Mouse (Mus musculus): ENCODE measurements at regions not wholly inside any gene's neighbourhood (a gene's known extent, or its start where the extent isn't known, plus 50 kb on each side); places are given as distances from the start of the nearest gene placed in this dataset.

GRCm38 (mm10) chr3:141051685-141052084 lies 160.5 kb downstream of the Pdha2 start:
- TF ChIP-seq CTCF (IDR thresholded peaks at IDR 0.05): no peak
- no peak overlapping the region for H3K4me3 ChIP-seq
- intact Hi-C loops (cut with DNase I): no loop called here

GRCm38 (mm10) chr3:141014262-141014547 lies 197.9 kb downstream of the Pdha2 start:
- no peak for TF ChIP-seq CTCF (IDR thresholded peaks at IDR 0.05)
- no peak overlapping the region for H3K4me3 ChIP-seq
- H3K27ac ChIP-seq: no peak overlapping the region
- no peak for DNase-seq
- intact Hi-C loops (cut with DNase I): no loop called here

More at GRCm38 (mm10) chr3:141051685-141052084, 160.5 kb downstream of the Pdha2 start:
- no peak for DNase-seq
- H3K27ac ChIP-seq: no peak overlapping the region

DNA sequence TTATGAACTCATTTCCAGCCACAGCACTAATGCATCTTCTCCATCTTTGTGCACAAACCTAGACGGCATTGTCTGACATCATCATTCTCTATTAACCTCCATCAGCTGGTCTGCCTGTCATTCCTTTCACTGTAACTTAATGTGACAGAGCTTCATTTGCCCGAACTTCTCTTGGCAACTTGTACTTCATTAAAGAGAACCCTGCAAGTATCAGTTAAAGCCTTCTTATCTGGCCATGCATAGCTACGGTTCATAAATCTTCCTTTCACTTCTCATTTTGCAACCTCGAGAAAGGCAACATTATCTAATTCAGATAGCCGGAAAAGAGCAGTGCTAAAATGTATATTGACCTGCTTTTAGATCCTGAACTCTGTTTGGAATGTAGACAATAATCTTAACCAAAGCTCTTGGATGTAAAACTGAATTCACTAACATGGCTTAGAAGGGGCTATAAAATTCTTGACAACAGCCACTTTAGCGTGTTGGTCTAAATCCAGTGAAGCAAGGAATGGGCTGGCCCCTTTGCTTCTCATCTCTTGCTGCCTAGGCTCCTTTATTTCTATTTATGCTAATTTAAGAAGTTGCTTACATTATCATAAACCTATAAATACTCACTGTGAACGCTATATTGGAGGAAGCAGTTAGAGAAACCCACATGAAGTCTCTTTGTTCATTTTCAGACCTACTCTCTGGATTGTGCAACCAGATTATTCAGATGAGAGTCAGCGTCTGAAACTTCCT lies 198.5 kb downstream of the Pdha2 start:
- Histone ChIP-seq H3K4me3 (no peak overlapping the region), H3K27ac (no peak overlapping the region)
- intact Hi-C loops (cut with DNase I): no loop called here
- no peak for TF ChIP-seq CTCF (IDR thresholded peaks at IDR 0.05)
- DNase-seq: no peak

GRCm38 (mm10) chr3:141012976-141013375 lies 199.2 kb downstream of the Pdha2 start:
- Histone ChIP-seq H3K4me3 (no peak overlapping the region), H3K27ac (no peak overlapping the region)
- intact Hi-C loops (cut with DNase I): no loop called here
- no peak for DNase-seq
- TF ChIP-seq CTCF (IDR thresholded peaks at IDR 0.05): no peak

DNA sequence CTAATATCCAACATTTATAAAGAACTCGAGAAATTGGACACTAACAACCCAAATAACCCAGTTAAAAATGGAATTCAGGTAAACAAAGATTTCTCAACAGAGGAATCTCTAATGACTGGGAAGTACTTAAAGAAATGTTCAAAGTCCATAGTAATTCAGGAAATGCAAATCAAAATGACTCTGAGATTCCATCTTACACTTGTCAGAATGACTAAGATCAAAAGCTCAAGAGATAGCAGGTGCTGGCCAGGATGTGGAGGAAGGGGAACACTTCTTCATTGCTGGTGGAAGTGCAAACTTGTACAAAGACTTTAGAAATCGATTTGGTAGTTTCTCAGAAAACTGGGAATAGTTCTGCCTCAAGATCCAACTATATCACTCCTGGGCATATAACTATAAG lies 203.4 kb downstream of the Pdha2 start:
- no peak overlapping the region for H3K4me3 ChIP-seq
- intact Hi-C loops (cut with DNase I): no loop called here
- DNase-seq: no peak
- H3K27ac ChIP-seq: no peak overlapping the region
- no peak for TF ChIP-seq CTCF (IDR thresholded peaks at IDR 0.05)

DNA sequence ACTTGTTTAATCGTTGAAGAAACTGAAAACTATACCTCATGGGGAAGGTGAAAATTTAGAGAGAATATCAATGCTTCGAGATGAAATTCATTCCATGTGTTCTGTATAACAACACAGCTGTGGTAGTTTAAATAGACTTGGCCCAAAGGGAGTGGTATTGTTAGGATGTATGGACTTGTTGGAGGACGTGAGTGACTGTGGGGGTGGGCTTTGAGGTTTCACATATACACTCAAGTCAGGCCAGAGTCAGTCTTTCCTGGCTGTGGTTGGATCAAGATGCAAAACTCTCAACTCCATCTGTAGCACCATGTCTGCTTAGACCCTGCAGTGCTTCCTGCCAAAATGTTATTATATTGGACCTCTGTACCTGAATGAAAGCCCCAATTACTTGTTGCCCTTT lies 206.3 kb downstream of the Pdha2 start:
- intact Hi-C loops (cut with DNase I): no loop called here
- no peak for DNase-seq
- no peak for TF ChIP-seq CTCF (IDR thresholded peaks at IDR 0.05)

DNA sequence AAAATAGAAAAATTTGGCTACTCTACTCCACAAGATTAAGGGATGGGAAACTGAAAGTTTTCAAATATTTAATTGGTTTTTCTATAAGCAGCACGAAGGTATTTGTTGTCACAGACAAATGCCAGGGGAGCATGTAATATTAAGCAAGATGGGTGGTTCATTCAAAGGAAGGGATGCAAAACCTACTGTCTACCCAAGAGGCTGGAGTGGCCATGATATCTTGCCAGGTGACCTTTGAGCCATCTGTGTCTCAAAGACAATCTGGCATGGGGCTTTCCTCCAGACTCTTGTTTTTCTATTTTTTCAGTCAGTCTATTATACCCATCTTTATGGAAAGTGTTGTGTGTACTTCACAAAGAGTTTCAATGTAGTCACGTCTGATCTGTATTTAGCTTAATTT lies 208.6 kb downstream of the Pdha2 start:
- intact Hi-C loops (cut with DNase I): no loop called here
- no peak overlapping the region for H3K27ac ChIP-seq
- H3K4me3 ChIP-seq: no peak overlapping the region
- TF ChIP-seq CTCF (IDR thresholded peaks at IDR 0.05): no peak
- no peak for DNase-seq

More for the DNA sequence above, 206.3 kb downstream of the Pdha2 start:
- no peak overlapping the region for H3K27ac ChIP-seq
- H3K4me3 ChIP-seq: no peak overlapping the region

- Histone ChIP-seq H3K4me3 (no peak overlapping the region), H3K27ac (no peak overlapping the region)
- intact Hi-C loops (cut with DNase I): no loop called here
- TF ChIP-seq CTCF (IDR thresholded peaks at IDR 0.05): no peak
- no peak for DNase-seq
Observed at GRCm38 (mm10) chr3:140988247-140988646, 223.9 kb downstream of the Pdha2 start.

GRCm38 (mm10) chr3:140973519-140973918 lies 238.6 kb downstream of the Pdha2 start:
- no peak overlapping the region for H3K4me3 ChIP-seq
- TF ChIP-seq CTCF (IDR thresholded peaks at IDR 0.05): no peak
- intact Hi-C loops (cut with DNase I): no loop called here

DNA sequence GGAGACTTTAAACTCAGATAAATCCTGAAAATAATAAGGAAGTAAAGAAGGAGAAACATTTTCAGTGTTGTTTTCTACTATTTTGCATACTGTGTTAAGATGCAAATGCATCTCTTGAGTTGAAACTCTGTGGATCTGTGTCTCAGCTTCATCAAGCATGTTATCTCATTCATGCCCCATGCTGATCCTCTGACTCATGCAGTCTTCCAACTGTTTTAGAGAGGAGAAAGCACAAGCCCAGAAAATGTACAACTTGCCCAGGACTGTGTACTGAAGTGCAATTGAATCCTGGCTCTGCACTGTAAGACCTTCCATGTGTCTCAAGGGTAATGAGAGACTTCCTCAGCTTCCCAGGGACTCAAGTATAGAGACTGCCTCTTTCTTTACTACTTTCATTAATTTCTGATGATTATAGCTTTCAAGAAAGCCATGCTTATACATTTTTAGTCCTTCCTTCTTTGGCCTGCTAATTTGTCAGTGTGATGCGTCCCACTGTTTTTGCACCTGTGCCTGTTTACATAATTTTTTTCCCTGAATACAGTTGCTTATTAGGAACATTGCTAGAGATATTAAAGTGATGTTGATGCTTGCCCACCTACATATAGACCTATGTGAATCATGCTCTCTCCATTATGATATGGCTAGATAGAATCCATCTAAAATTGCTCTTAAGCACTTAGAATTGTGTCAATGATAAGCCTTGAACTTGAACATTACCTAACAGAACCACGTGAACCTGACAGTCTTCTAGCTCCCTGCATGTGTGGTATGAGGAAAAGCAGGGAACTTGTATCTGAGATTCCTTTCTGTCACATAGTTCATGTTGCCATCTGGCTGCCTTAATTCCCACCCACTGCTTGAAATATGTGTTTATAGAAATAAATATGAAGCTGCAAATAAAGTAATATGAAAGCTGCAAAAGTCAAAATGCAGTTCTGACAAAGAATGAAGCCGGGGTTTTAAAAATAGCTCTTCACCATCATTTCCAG lies 242.0 kb downstream of the Pdha2 start:
- no peak overlapping the region for H3K4me3 ChIP-seq
- no peak overlapping the region for H3K27ac ChIP-seq
- DNase-seq: no peak
- TF ChIP-seq CTCF (IDR thresholded peaks at IDR 0.05): no peak
- intact Hi-C loops (cut with DNase I): no loop called here

More at GRCm38 (mm10) chr3:140973519-140973918, 238.6 kb downstream of the Pdha2 start:
- H3K27ac ChIP-seq: no peak overlapping the region
- DNase-seq: no peak

DNA sequence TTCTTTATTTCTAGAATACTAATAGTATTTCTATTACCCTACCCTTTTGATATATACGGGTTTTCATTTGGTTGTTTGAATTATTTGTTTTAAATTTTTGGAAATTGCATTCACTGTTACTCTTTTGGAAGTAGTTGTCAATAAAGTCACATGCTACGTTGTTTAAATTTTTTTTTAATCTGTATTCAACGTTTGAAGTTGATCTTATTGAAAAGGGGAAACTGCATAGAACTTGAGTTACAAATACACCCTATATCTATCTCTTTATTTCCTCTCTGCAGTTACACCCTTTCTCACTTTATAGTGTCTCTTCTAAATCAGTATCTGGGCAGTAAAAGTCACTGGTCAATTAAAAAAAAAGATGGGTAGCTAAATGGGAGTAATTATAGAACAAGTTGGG lies 243.6 kb downstream of the Pdha2 start:
- TF ChIP-seq CTCF (IDR thresholded peaks at IDR 0.05): no peak
- intact Hi-C loops (cut with DNase I): no loop called here
- no peak overlapping the region for H3K4me3 ChIP-seq
- no peak for DNase-seq
- H3K27ac ChIP-seq: no peak overlapping the region

DNA sequence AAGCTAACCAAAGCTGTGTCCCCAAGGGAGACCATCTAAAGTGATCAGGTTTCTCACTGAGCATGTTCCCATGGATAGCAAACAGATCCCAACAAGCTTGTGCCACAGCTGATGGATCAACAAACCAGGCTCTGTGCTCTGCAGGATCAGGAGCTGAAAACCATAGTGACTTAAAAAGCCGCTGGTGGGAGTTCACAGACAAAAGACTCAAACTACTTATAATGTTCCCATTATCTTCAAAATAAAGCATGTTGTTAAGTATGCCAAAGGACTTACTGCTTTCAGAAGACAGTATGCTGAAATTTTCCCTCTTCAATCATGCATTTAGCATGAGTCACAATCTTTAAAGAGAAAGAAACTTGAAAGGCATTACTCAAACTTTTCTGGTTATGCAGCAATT lies 254.5 kb downstream of the Pdha2 start:
- DNase-seq: no peak
- intact Hi-C loops (cut with DNase I): no loop called here
- H3K27ac ChIP-seq: no peak overlapping the region
- no peak overlapping the region for H3K4me3 ChIP-seq
- no peak for TF ChIP-seq CTCF (IDR thresholded peaks at IDR 0.05)

GRCm38 (mm10) chr3:140952111-140952800 lies 259.9 kb downstream of the Pdha2 start:
- no peak overlapping the region for H3K27ac ChIP-seq
- intact Hi-C loops (cut with DNase I): no loop called here
- no peak for DNase-seq
- H3K4me3 ChIP-seq: no peak overlapping the region
- TF ChIP-seq CTCF (IDR thresholded peaks at IDR 0.05): no peak

All from gastrocnemius, adult 2 months (tissue).